Mouse (Mus musculus): ENCODE results near the gene Hsd17b11.

- TF ChIP-seq CTCF (IDR thresholded peaks at IDR 0.05; ENCODE audit: low read depth): no peak
- TF ChIP-seq EP300 (IDR thresholded peaks at IDR 0.05; ENCODE audit: low read depth): no peak
Observed at GRCm38 (mm10) chr5:103939856-103940255, 81.9 kb downstream of the Hsd17b11 start.

All from liver, postnatal 0 days (tissue).